Mouse (Mus musculus) right cerebral cortex, postnatal 25 days (tissue): ENCODE measurements around the gene Slc35f2.
A peak's percentile ranks its signal among the peaks of the same experiment; 100 is the strongest.

Source experiments
- DNase-seq: peaks from one replicate; pipeline ENCODE4 v3.0.0; 2022

Gene Slc35f2

DNA sequence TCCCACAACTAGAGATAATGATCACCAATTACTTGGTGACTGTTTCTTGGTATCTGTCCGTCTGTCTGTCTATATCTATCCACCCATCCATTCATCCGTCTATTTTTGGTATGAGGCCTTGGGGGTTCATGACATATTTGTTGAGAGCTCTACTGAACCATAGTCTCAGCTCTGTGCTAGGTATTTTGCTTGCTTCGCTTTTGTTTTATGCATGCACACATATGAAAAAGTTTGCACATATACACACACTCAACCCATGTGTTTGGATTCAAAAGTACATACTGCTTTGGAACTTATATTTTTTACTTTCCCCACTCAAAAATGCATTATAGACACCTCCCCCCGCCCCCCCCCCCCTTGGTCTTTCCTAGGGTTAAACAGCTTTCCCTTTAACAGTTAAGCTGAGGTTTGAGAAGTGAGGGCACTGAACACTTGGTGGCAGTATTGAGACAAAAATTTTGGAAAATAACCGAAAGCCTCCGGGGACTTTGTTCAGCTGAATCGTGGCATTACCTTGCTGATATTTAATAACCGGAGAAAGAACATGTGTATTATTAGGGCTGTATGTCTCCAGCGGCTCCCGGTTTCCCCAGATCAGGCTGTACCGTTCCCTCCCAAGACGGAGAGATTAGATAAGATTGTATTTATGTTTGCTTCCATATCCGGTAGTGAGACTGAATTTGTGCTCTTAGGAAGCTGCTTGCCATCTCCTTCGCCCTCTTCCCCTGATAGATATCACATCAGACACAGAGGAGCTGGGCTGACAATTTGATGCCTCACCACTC lies 57.9 kb downstream of the Slc35f2 start:
- peak; percentile 37 for DNase-seq

DNA sequence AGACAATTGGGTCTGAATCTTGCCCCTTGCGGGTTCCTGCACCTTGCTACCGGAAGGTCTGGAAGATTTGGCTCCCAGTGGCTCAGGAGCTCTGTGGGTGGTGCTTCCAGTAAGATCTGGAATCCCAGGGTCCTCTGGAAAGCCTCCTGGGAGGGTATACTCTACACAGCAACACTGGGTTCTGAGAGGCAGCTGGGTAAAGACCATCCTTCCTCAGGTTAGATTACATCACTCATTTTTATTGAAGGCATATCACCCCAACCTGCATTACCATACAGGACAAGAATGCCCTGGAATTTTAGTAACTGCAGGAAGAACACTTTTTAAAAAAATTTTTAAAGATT lies 58.5 kb downstream of the Slc35f2 start:
- DNase-seq = no peak

DNA sequence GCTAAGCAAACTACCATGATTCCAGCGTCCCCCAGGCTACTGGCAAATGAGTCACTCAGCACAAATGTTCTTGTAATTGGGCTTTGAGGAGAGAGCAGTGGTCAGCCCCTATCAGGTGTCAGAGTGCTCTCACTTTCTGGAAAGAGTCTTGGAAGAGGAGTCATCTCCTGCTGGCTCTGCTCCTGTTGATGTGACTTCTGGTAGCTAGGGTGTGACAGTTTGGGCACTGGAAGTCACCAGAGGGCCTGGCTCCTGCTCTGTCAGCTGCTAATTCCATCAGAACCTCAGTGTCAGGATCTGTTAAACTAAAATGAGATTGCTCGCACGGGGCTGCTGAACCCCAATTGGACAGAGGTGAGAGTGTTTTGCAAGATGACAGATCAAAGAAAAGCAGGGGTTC lies 63.7 kb downstream of the Slc35f2 start:
- no peak for DNase-seq

DNA sequence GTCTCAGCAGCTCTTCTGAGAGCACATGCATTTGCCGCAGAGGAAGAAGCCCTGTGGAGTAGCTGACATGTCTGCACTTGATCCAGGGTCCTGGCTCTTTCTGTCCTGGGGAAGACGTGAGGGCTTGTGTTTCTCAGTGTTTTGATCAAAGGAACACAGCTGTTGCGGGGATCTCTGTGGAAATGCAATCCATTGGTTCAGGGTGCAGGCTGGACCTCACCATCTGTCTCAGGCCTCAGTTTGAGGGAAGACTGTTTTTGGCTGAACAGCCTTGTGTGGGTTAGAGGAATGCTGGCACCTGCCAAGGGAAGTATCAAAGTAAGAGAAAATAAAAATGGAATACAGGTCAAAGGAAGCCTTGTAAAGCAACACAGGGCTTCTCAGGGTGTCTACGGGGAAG lies 64.6 kb downstream of the Slc35f2 start:
- DNase-seq = no peak

DNA sequence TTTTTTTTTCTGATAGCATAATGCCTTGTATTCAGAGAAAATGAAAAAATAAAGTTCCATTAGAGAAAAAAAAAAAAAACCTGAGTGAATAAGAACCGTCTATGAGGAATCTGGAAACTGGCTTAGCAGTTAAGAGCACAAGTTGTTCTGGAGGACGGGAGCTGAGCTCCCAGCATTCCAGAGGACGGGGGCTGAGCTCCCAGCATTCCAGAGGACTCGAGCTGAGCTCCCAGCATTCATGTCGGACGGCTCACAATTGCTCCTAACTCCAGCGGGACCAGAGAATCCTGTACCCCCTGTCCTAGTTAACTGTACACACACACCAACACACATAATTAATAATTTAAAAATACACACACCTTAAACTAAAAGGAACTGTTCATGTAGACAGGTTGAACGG lies 67.5 kb downstream of the Slc35f2 start:
- no peak for DNase-seq

DNA sequence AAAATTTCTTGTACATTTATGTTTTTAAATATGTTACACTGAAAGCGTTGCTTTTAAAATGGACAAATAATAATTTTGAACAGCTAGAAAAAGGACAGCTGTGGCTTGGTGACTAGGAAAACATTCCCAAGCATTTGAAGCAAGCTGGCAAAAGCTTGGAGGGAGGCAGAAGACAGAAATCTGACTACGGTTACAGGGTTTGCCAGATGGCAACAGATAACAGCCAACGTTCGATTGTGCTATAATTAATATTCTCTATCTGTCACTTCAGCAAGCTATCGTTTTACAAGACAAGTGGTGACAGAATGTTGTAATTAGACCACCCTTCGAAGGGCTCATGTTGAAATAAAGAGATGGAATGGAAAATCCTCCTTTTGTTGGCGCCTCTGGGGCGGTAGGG lies 77.2 kb downstream of the Slc35f2 start:
- DNase-seq = no peak

DNA sequence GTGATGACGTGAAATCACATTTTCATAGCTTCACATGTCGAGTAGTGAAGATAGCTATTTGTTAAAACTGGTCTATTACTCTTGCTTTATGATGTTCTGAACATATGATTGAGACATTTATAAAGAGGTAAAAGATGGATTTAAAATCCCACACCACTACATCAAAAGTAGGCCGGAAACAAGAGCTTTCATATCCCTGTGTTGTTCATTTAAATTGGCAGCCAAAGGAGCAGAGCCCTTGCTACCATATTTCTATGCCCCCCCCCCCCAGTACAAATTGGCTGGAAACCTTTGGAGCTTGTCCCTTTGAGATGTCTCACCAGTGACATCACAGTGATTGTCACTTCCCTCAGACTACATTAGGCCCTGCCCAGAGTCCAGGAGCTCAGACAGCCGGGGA lies 78.5 kb downstream of the Slc35f2 start, which contains the start of gene Sln:
Gene Sln (plus strand): TSS at position 301 of the 400 bp plus-strand sequence.
- no peak for DNase-seq

DNA sequence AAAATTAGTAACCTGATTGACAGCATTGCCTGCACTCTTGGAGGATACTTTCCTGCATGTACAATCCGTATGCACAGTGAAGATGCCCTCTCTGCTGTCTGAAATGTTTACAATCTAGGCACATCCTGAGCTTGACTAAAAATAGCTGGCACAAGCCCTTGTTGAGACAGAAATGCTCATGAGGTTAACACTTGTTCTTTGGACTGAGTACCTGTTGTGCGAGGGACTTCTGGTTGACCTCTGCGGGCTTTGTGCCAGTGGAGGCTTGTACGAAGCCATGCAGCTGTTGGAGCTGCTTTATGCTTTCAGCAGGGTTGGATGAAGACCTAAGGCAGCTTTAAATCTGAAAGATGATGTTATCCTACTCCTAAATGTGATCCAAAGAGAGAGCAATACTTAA lies 80.8 kb downstream of the Slc35f2 start:
- no peak for DNase-seq

DNA sequence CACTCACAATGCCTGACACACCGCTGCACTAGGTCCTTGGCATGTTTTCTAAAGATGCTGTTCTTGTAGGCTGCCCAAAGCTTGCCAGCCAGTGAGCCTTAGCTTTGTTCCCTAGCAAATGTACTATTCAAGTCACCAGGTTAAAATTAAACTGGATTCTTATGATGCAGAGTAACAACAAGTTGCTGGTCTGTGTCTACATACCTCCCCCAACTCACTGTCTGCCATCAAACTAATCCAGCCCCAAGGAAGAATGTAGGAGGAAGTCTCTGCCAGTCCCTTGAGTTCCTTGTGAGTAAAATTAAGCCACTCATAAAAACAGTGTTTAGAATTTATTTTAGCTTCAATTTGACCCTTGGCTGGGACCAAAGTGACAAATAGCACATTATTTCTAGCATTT lies 82.3 kb downstream of the Slc35f2 start:
- no peak for DNase-seq

DNA sequence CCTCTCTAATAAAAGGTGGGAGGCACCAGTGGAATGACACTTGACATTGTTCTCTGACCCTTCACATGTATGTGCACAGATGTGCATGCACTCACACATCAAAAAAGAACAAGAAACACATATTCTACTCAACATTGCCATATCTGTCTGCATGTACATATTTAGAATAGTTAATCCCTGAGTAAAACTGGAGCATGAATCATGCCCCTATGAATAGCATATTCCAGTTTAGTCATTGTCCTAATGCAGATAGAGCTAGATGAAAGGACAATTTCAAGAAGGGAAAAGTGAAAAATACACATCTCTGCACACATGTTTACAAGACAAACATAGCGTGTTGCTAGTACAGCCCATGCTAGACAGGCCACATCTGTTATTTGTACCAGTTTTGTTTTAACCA lies 83.2 kb downstream of the Slc35f2 start:
- no peak for DNase-seq

DNA sequence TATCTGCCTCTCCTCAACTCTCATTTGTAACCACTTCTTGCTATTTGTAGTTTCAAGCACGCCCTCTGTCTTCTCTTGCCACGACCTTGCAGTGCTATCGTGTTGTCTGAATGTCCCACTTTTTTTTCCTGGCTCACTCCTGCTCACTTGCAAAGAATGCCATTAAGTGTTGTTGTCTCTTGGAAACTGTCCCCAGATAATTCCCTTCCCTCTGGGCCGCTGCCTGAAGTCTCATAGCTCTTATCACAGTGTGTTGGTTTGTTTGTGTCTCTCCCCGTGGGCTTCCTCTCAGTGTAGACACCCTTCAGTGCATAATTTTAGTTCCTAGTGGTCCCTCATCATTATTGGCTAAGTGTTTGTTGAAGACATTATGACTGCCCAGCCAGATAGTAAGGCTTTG lies 86.5 kb downstream of the Slc35f2 start:
- DNase-seq = no peak
